Mouse (Mus musculus) ES-E14 (cell line): ENCODE results near the gene Ssc5d.

ENCODE experiments used
- HCFC1 ChIP-seq: IDR thresholded peaks from 2 replicates; pipeline ENCODE4 v1.6.1; 2012; ENCODE audit warnings: low read length, inconsistent platforms, borderline replicate concordance; ENCODE audit not compliant: insufficient read depth
- ZC3H11A ChIP-seq: IDR thresholded peaks from 2 replicates; pipeline ENCODE4 v1.6.1; 2012; ENCODE audit warnings: low read depth, mild to moderate bottlenecking, inconsistent platforms, low read length, borderline replicate concordance
- ZNF384 ChIP-seq: IDR thresholded peaks from 2 replicates; pipeline ENCODE4 v1.6.1; 2012; ENCODE audit warnings: low read depth, low read length, inconsistent platforms

DNA sequence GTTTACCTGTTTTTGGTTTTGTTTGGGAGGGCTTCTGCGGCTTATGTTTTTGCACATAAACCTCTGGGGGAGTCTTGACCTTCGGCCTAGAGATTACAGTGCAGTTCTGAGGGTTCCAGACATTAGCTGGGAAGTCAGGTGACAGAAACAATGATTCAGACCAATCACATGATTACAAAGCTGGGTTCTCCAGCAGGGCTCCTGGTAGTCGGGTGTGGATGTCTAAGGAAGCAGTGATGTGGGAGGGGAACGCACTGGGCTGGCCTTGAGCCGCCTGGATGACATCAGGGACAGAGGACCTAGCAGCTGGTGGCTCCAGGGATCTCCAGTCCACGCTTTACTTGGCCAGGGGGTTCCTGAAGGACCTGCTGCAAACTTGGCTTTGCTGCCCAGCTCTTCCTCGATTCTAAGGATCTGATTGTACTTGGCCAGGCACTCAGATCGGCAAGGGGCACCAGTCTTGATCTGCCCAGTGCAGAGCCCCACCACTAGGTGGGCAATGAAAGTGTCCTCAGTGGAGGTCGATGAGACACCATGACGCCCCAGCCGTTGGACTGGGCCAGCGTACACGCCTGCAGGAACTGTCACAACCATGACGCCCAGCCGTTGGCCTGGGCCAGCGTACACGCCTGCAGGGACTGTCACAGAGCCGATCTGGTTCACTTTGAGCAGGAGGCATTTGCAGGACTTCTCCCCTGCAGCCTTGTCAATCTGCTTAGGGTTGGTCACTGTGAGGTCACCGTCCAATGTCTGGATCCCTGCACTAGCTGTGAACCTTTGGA, 25.2 kb downstream of the Ssc5d start:
- TF ChIP-seq ZC3H11A = no peak
- TF ChIP-seq ZNF384 = no peak
- no peak for TF ChIP-seq HCFC1
